Mouse (Mus musculus) MEL (cell line): ENCODE measurements at regions not wholly inside any gene's neighbourhood (a gene's known extent, or its start where the extent isn't known, plus 50 kb on each side); places are given as distances from the start of the nearest gene placed in this dataset.

Experiments used
- DNase-seq: peaks from one replicate; pipeline ENCODE4 v3.0.0; 2011; ENCODE audit warnings: low read depth, low spot score
- H3K27ac ChIP-seq: 2 replicates; pipeline ENCODE4 v1.5.1; 2012; ENCODE audit warnings: low read depth, mild to moderate bottlenecking, control low read depth, low read length, moderate library complexity; ENCODE audit not compliant: control insufficient read depth
- H3K27me3 ChIP-seq, 2 experiments: fragments of 150-350 bp in 1 of 2; sonication (generic) in 1 of 2; 2 replicates each; pipeline ENCODE4 v1.6.1; 2012; ENCODE audit warnings: low read length in 2 of 2, mild to moderate bottlenecking in 2 of 2, improper control_type of control experiment in 1 of 2, moderate library complexity in 1 of 2; ENCODE audit not compliant: insufficient read depth in 2 of 2, control insufficient read depth in 1 of 2
- H3K36me3 ChIP-seq, 2 experiments: 2 replicates each; pipeline ENCODE4 v1.6.1; 2012 to 2014; ENCODE audit warnings: low read length in 2 of 2, improper control_type of control experiment in 1 of 2, inconsistent platforms in 1 of 2, mild to moderate bottlenecking in 1 of 2; ENCODE audit not compliant: insufficient read depth in 2 of 2, control insufficient read depth in 1 of 2
- H3K4me1 ChIP-seq, 2 experiments: fragments of 150-350 bp in 1 of 2; sonication (generic) in 1 of 2; 2 replicates each; pipeline ENCODE4 v1.6.1; 2012; ENCODE audit warnings: low read length in 2 of 2, improper control_type of control experiment in 1 of 2, mild to moderate bottlenecking in 1 of 2; ENCODE audit not compliant: insufficient read depth in 2 of 2, control insufficient read depth in 1 of 2
- H3K4me3 ChIP-seq, 2 experiments: fragments of 150-350 bp in 1 of 2; sonication (generic) in 1 of 2; 2 replicates each; pipeline ENCODE4 v1.5.1; 2012; ENCODE audit warnings: low read depth in 2 of 2, low read length in 2 of 2, mild to moderate bottlenecking in 2 of 2, moderate library complexity in 2 of 2, control low read depth in 1 of 2, improper control_type of control experiment in 1 of 2; ENCODE audit not compliant: control insufficient read depth in 1 of 2, insufficient read depth in 1 of 2
- H3K79me2 ChIP-seq: 2 replicates; pipeline ENCODE4 v1.6.1; 2012; ENCODE audit warnings: mild to moderate bottlenecking, low read length, moderate library complexity; ENCODE audit not compliant: control insufficient read depth, poor library complexity, insufficient read depth
- H3K9ac ChIP-seq: 2 replicates; pipeline ENCODE4 v1.6.1; 2012; ENCODE audit warnings: low read depth, mild to moderate bottlenecking, control low read depth, low read length, moderate library complexity; ENCODE audit not compliant: control insufficient read depth, poor library complexity, severe bottlenecking
- H3K9me3 ChIP-seq: fragments of 150-350 bp; sonication (generic); replicated peaks from 2 replicates; pipeline ENCODE4 v1.6.1; 2012; ENCODE audit warnings: mild to moderate bottlenecking, low read length, improper control_type of control experiment, moderate library complexity; ENCODE audit not compliant: insufficient read depth
- CHD1 ChIP-seq: IDR thresholded peaks from 2 replicates; pipeline ENCODE4 v1.6.1; 2012; ENCODE audit warnings: low read depth, mild to moderate bottlenecking, inconsistent platforms, low read length, improper control_type of control experiment
- CTCF ChIP-seq, 3 experiments: IDR thresholded peaks in 2 of 3; conservative IDR thresholded peaks in 1 of 3; 2 replicates each; pipeline ENCODE4 v1.5.1; 2011 to 2012; ENCODE audit warnings: low read length in 3 of 3, low read depth in 2 of 3, mild to moderate bottlenecking in 2 of 3, improper control_type of control experiment in 1 of 3, inconsistent platforms in 1 of 3, mixed read lengths in 1 of 3, moderate library complexity in 1 of 3; ENCODE audit not compliant: control insufficient read depth in 1 of 3, insufficient read depth in 1 of 3, poor library complexity in 1 of 3, severe bottlenecking in 1 of 3
- EP300 ChIP-seq, 2 experiments: IDR thresholded peaks; 2 replicates each; pipeline ENCODE4 v1.6.1; 2011; ENCODE audit warnings: improper control_type of control experiment in 2 of 2, low read length in 2 of 2, low read depth in 1 of 2, mild to moderate bottlenecking in 1 of 2
- ETS1 ChIP-seq: IDR thresholded peaks from 2 replicates; pipeline ENCODE4 v1.6.1; 2012; ENCODE audit warnings: low read depth, mild to moderate bottlenecking, inconsistent platforms, low read length, improper control_type of control experiment, moderate library complexity
- GABPA ChIP-seq: IDR thresholded peaks from 2 replicates; pipeline ENCODE4 v1.6.1; 2012; ENCODE audit warnings: low read depth, mild to moderate bottlenecking, inconsistent platforms, low read length, improper control_type of control experiment, moderate library complexity
- GATA1 ChIP-seq: IDR thresholded peaks from 2 replicates; pipeline ENCODE4 v1.6.1; 2011; ENCODE audit warnings: low read depth, low read length, improper control_type of control experiment
- KAT2A ChIP-seq: conservative IDR thresholded peaks from 2 replicates; pipeline ENCODE4 v1.6.1; 2012; ENCODE audit warnings: low read depth, low read length, improper control_type of control experiment, inconsistent platforms
- MAFK ChIP-seq: IDR thresholded peaks from 2 replicates; pipeline ENCODE4 v1.6.1; 2011; ENCODE audit warnings: low read depth, mild to moderate bottlenecking, low read length, improper control_type of control experiment, borderline replicate concordance
- MAZ ChIP-seq: IDR thresholded peaks from 2 replicates; pipeline ENCODE4 v1.6.1; 2012; ENCODE audit warnings: low read depth, mild to moderate bottlenecking, inconsistent platforms, low read length, improper control_type of control experiment
- NRF1 ChIP-seq: IDR thresholded peaks from 2 replicates; pipeline ENCODE4 v1.6.1; 2014; ENCODE audit warnings: low read depth, mild to moderate bottlenecking, inconsistent platforms, low read length, improper control_type of control experiment, moderate library complexity; ENCODE audit not compliant: poor library complexity, insufficient read depth, severe bottlenecking
- POLR2AphosphoS2 ChIP-seq: IDR thresholded peaks from 2 replicates; pipeline ENCODE4 v1.6.1; 2011; ENCODE audit warnings: low read length, improper control_type of control experiment
- TAL1 ChIP-seq: IDR thresholded peaks from 2 replicates; pipeline ENCODE4 v1.6.1; 2012; ENCODE audit warnings: mild to moderate bottlenecking, inconsistent platforms, low read length, moderate library complexity, mixed read lengths
- TCF12 ChIP-seq: IDR thresholded peaks from 2 replicates; pipeline ENCODE4 v1.6.1; 2014; ENCODE audit warnings: low read depth, mild to moderate bottlenecking, inconsistent platforms, low read length, improper control_type of control experiment, moderate library complexity
- USF2 ChIP-seq, 2 experiments: IDR thresholded peaks; 2 replicates each; pipeline ENCODE4 v1.6.1; 2011 to 2012; ENCODE audit warnings: improper control_type of control experiment in 2 of 2, low read length in 2 of 2, borderline replicate concordance in 1 of 2, inconsistent platforms in 1 of 2, low read depth in 1 of 2, mild to moderate bottlenecking in 1 of 2; ENCODE audit not compliant: insufficient read depth in 1 of 2
- ZC3H11A ChIP-seq: IDR thresholded peaks from 2 replicates; pipeline ENCODE4 v1.6.1; 2012; ENCODE audit warnings: low read depth, mild to moderate bottlenecking, inconsistent platforms, low read length, improper control_type of control experiment
- ZKSCAN1 ChIP-seq: IDR thresholded peaks from 2 replicates; pipeline ENCODE4 v1.6.1; 2012; ENCODE audit warnings: low read depth, mild to moderate bottlenecking, inconsistent platforms, low read length, improper control_type of control experiment, moderate library complexity
- ZMIZ1 ChIP-seq: IDR thresholded peaks from 2 replicates; pipeline ENCODE4 v1.6.1; 2012; ENCODE audit warnings: low read depth, mild to moderate bottlenecking, inconsistent platforms, low read length, improper control_type of control experiment, moderate library complexity
- ZNF384 ChIP-seq: IDR thresholded peaks from 2 replicates; pipeline ENCODE4 v1.6.1; 2012; ENCODE audit warnings: low read depth, mild to moderate bottlenecking, inconsistent platforms, low read length, improper control_type of control experiment

DNA sequence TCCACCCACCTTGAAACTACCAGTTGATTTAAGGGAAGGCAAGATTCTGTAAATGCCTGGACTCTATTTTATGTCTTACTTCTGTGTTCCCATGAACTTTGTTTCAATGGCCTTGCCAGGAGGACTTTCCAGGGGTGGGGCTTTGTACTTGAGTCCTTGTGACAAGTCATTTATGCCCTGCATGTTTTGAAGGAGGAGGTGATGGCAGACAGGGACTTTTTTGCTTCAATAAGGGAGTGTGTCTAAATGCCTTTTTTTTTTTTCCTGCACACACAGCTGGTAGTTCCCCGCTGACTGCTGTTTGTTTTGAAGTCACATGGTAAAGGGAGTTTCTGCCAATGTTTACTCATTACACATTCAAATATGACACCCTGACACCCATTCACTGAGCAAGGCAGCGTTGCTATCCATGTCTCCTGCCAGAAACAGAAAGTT, 74.1 kb downstream of the Btg1 start:
- Histone ChIP-seq H3K27ac (no peak overlapping the region), H3K27me3 (no peaks in the 10 kb centered on the region), H3K79me2 (no peaks in the 10 kb centered on the region), H3K36me3 (no peaks in the 10 kb centered on the region), H3K4me1 (no peaks in the 10 kb centered on the region), H3K4me3 (no peak overlapping the region), H3K9ac (no peak overlapping the region), H3K9me3 (no peaks in the 10 kb centered on the region)
- TF ChIP-seq EP300 (IDR thresholded peaks at IDR 0.05; ENCODE audit: low read depth in 1 of 2, low read length in 2 of 2) (no peak), MAZ (no peak), GABPA (no peak), TAL1 (no peak)
- DNase-seq: no peak

GRCm38 (mm10) chr10:96691319-96691870, 74.6 kb downstream of the Btg1 start:
- Histone ChIP-seq H3K9me3 (no peaks in the 10 kb centered on the region), H3K27me3 (no peaks in the 10 kb centered on the region), H3K4me3 (no peak overlapping the region), H3K27ac (no peak overlapping the region), H3K79me2 (no peaks in the 10 kb centered on the region), H3K4me1 (no peaks in the 10 kb centered on the region), H3K36me3 (no peaks in the 10 kb centered on the region), H3K9ac (no peak overlapping the region)
- TF ChIP-seq ZKSCAN1 (no peak), MAFK (no peak), TCF12 (no peak), POLR2AphosphoS2 (no peak), KAT2A (no peak)
- no peak for DNase-seq

- no peaks in the 10 kb centered on the region for H3K79me2 ChIP-seq
- H3K9me3 ChIP-seq: no peaks in the 10 kb centered on the region
- no peak overlapping the region for H3K9ac ChIP-seq
- no peak for TF ChIP-seq ZMIZ1
- no peak for TF ChIP-seq ETS1
- no peak for TF ChIP-seq NRF1
- no peak for TF ChIP-seq ZKSCAN1
- TF ChIP-seq CTCF (IDR thresholded peaks at IDR 0.05 in 2 of 3, conservative IDR thresholded peaks at IDR 0.05 in 1 of 3; ENCODE audit: control insufficient read depth in 1 of 3, insufficient read depth in 1 of 3, low read depth in 2 of 3, low read length in 3 of 3, poor library complexity in 1 of 3, severe bottlenecking in 1 of 3): no peak
- TF ChIP-seq USF2 (IDR thresholded peaks at IDR 0.05; ENCODE audit: borderline replicate concordance in 1 of 2, insufficient read depth in 1 of 2, low read depth in 1 of 2, low read length in 2 of 2): no peak
- no peak for TF ChIP-seq MAZ
- no peak for TF ChIP-seq GATA1
- TF ChIP-seq ZC3H11A: no peak
- TF ChIP-seq ZNF384: no peak
- TF ChIP-seq CHD1: no peak
- TF ChIP-seq, all 39 proteins: peak for 0
- Histone ChIP-seq H3K36me3 (no peaks in the 10 kb centered on the region), H3K4me1 (no peaks in the 10 kb centered on the region), H3K4me3 (no peak overlapping the region), H3K27me3 (no peaks in the 10 kb centered on the region), H3K27ac (no peak overlapping the region)
- no peak for DNase-seq
Measured at GRCm38 (mm10) chr10:96692821-96693220, 76.0 kb downstream of the Btg1 start.
